25 mouse cellular contexts compared by ENCODE assay signal in the genomic region with DNA sequence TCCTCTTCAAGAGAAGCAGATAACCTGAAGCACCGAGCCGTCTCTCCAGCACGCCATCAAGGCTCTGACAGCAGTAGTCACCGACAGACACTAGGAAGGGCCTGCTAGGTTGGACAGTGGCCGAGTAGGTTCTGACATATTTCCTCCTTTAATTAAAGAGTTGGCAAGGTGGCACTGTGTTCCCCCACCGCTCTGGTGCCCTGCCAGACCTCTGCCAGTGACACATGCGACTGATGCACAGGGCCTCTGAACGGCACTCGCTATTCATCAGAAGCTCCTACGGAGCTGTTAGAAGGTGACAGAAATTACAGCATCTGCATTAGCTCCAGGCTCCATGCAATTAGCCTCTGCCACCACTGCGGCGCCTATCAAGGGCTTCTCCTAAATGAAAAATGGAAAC. TPM values are rescaled to one million over a fixed set of nuclear protein-coding genes. Genes with fewer than 3 reads are reported as not detected.
DNase-seq lines count a peak whose midpoint lies in the region; ATAC-seq lines count a peak whose summit lies in the region.
"Had no signal": no experiment of that assay in that cellular context is flagged by ENCODE, and none has a peak within 500 bp of the region (broad histone marks: within the 10 kb centered on the region; RNA-seq: fewer than 3 reads in every experiment).

No protein-coding gene starts in this region.

- 56% methylated on average over 12 of the region's 12 CpGs for WGBS in hindbrain, embryonic 16.5 days
- WGBS in hindbrain, embryonic 13.5 days, result 78% methylated on average over 12 of the region's 12 CpGs

- no peak overlapping the region for H3K4me3 ChIP-seq in hindbrain, embryonic 16.5 days (ENCODE audit: low read length)
- no peak overlapping the region for H3K4me3 ChIP-seq in hindbrain, embryonic 13.5 days
- H3K4me3 ChIP-seq: forebrain, embryonic 15.5 days; heart, adult 2 months; limb, embryonic 15.5 days; lung, embryonic 15.5 days; megakaryocyte, embryonic 14.5 days had no signal

- no peak overlapping the region for H3K4me2 ChIP-seq in hindbrain, embryonic 16.5 days (ENCODE audit: low read length)
- H3K4me2 ChIP-seq in hindbrain, embryonic 13.5 days, result no peak overlapping the region
- H3K4me2 ChIP-seq: forebrain, embryonic 15.5 days; limb, embryonic 15.5 days; lung, embryonic 15.5 days had no signal

- H3K9ac ChIP-seq in hindbrain, embryonic 16.5 days (ENCODE audit: low read depth, low read length), result no peak overlapping the region
- no peak overlapping the region for H3K9ac ChIP-seq in hindbrain, embryonic 13.5 days
- H3K9ac ChIP-seq: forebrain, embryonic 15.5 days; limb, embryonic 15.5 days; liver, embryonic 14.5 days; lung, embryonic 15.5 days had no signal

- H3K36me3 ChIP-seq in hindbrain, embryonic 16.5 days (ENCODE audit: control insufficient read depth, insufficient read depth, low read length), result no peaks in the 10 kb centered on the region
- H3K36me3 ChIP-seq in hindbrain, embryonic 13.5 days, result no peaks in the 10 kb centered on the region
- H3K36me3 ChIP-seq: forebrain, embryonic 15.5 days; G1E; limb, embryonic 15.5 days; lung, embryonic 15.5 days had no signal

- H3K4me1 ChIP-seq in hindbrain, embryonic 16.5 days (ENCODE audit: control insufficient read depth, insufficient read depth, low read depth, low read length), result no peaks in the 10 kb centered on the region
- H3K4me1 ChIP-seq in hindbrain, embryonic 13.5 days (replicated peaks), result peaks cover 8% of the 10 kb centered on the region; the same call in 1 of the 2 replicates
- H3K4me1 ChIP-seq: limb, embryonic 15.5 days; lung, embryonic 15.5 days; megakaryocyte, embryonic 14.5 days had no signal

- no peaks in the 10 kb centered on the region for H3K9me3 ChIP-seq in hindbrain, embryonic 16.5 days (ENCODE audit: control insufficient read depth, low read length)
- H3K9me3 ChIP-seq in hindbrain, embryonic 13.5 days, result no peaks in the 10 kb centered on the region
- H3K9me3 ChIP-seq: forebrain, embryonic 15.5 days; limb, embryonic 15.5 days; lung, embryonic 15.5 days had no signal

- H3K27me3 ChIP-seq in hindbrain, embryonic 16.5 days (replicated peaks; ENCODE audit: control insufficient read depth, insufficient read depth, low read length), result no peaks in the 10 kb centered on the region
- H3K27me3 ChIP-seq in hindbrain, embryonic 13.5 days, result 0 out of 2 replicates have a peak, but pooled peaks cover 9% of the 10 kb centered on the region
- H3K27me3 ChIP-seq: forebrain, embryonic 15.5 days had no signal

- DNase-seq in ZHBTc4 (ENCODE audit: low read depth, low spot score), result peak; percentile 9
- DNase-seq in cerebellum, adult 11-12 months, result peak; percentile 70
- peak; percentile 96 to 97 for DNase-seq in cerebellum, postnatal 10 days
- no peak for DNase-seq in adipocyte (ENCODE audit: low spot score)
- DNase-seq in gastrocnemius, adult 18-20 months (ENCODE audit: low spot score), result no peak
- no peak for DNase-seq in right cerebral cortex, adult 2 months (ENCODE audit: low spot score in 2 of 2)
- DNase-seq: adrenal gland, postnatal 14 days; gastrocnemius, postnatal 14 days; heart, adult 2 months; kidney, postnatal 4 days; layer of hippocampus, adult 9-11 months; lung, postnatal 36 days; midbrain, embryonic 14.5 days; right cerebral cortex, adult 18-20 months; thymus, adult 2 months had no signal

- no peak overlapping the region for H3K27ac ChIP-seq in hindbrain, embryonic 16.5 days (ENCODE audit: low read depth, low read length)
- H3K27ac ChIP-seq in hindbrain, embryonic 13.5 days, result no peak overlapping the region
- H3K27ac ChIP-seq: forebrain, embryonic 15.5 days; heart, adult 2 months; limb, embryonic 15.5 days; liver, embryonic 14.5 days; lung, embryonic 15.5 days had no signal

- ATAC-seq in hindbrain, embryonic 16.5 days, result peak; percentile 56; the same call in 1 of the 2 replicates
- ATAC-seq in hindbrain, embryonic 13.5 days (ENCODE audit: low FRiP score), result no peak
- ATAC-seq: forebrain, embryonic 15.5 days; intestine, postnatal 0 days; Patski had no signal

RNA-seq across cellular contexts. Expression of a gene that starts 8.6 kb away (rescaled TPM):
- polyA plus RNA-seq in hindbrain, embryonic 16.5 days (2015; fragmentation: Nextera tagmentation; extraction: Ambion mirVana), result 12.0 and 16.7 TPM in 2 replicates
- polyA plus RNA-seq in hindbrain, embryonic 13.5 days (2015; fragmentation: Nextera tagmentation; extraction: Ambion mirVana), result 27.0 and 31.0 TPM in 2 replicates
- total RNA-seq in gastrocnemius, adult 18-20 months (2021), result not detected
- polyA plus RNA-seq: G1E had no signal

Comparison
In these comparisons a context has a peak if more than half of its experiments do, and no peak if none do; other contexts are left out.
1. DNase-seq: peak in ZHBTc4 (single experiment), cerebellum, adult 11-12 months (single experiment) and cerebellum, postnatal 10 days (2 of 2); none in adipocyte (single experiment), gastrocnemius, adult 18-20 months (single experiment) and right cerebral cortex, adult 2 months (0 of 2).